Mouse (Mus musculus) midbrain, embryonic 16.5 days (tissue): ENCODE measurements at regions not wholly inside any gene's neighbourhood (a gene's known extent, or its start where the extent isn't known, plus 50 kb on each side); places are given as distances from the start of the nearest gene placed in this dataset.

Source experiments
- ATAC-seq: fragments of 200-750 bp; cut with Nextera tagmentation; 2 replicates; pipeline ENCODE4 v1.8.0; 2017; ENCODE audit warnings: moderate TSS enrichment
- H3K27ac ChIP-seq: fragments of 300-500 bp; sonication (generic); 2 replicates; pipeline ENCODE4 v1.5.1; 2014; ENCODE audit warnings: mild to moderate bottlenecking, low read length, mixed read lengths
- H3K27me3 ChIP-seq: fragments of 300-500 bp; sonication (generic); 2 replicates; pipeline ENCODE4 v1.6.1; 2014; ENCODE audit warnings: low read depth, low read length, mixed read lengths; ENCODE audit not compliant: control insufficient read depth, insufficient read depth
- H3K36me3 ChIP-seq: fragments of 300-500 bp; sonication (generic); 2 replicates; pipeline ENCODE4 v1.6.1; 2014; ENCODE audit warnings: mild to moderate bottlenecking, low read length, moderate library complexity, mixed read lengths; ENCODE audit not compliant: control insufficient read depth, insufficient read depth
- H3K4me1 ChIP-seq: fragments of 300-500 bp; sonication (generic); 2 replicates; pipeline ENCODE4 v1.6.1; 2014; ENCODE audit warnings: mild to moderate bottlenecking, low read length, mixed read lengths; ENCODE audit not compliant: control insufficient read depth, insufficient read depth
- H3K4me2 ChIP-seq: fragments of 300-500 bp; sonication (generic); 2 replicates; pipeline ENCODE4 v1.6.1; 2014; ENCODE audit warnings: mild to moderate bottlenecking, low read length, mixed read lengths
- H3K4me3 ChIP-seq: fragments of 300-500 bp; sonication (generic); 2 replicates; pipeline ENCODE4 v1.5.1; 2014; ENCODE audit warnings: low read depth, mild to moderate bottlenecking, low read length, moderate library complexity, mixed read lengths
- H3K9ac ChIP-seq: fragments of 300-500 bp; sonication (generic); 2 replicates; pipeline ENCODE4 v1.6.1; 2014; ENCODE audit warnings: low read depth, low read length, mixed read lengths
- H3K9me3 ChIP-seq: fragments of 300-500 bp; sonication (generic); replicated peaks from 2 replicates; pipeline ENCODE4 v1.6.1; 2014; ENCODE audit warnings: mild to moderate bottlenecking, low read length, mixed read lengths; ENCODE audit not compliant: control insufficient read depth, poor library complexity, severe bottlenecking
- WGBS: fragments of 180-500 bp; shearing (Covaris S2); extraction: QIAGEN DNeasy Blood & Tissue Kit; methylation state at CpG from one replicate; pipeline ENCODE4 v1.1.7; 2014; 5-methylcytosine and 5-hydroxymethylcytosine counted together

- Histone ChIP-seq H3K9ac (no peak overlapping the region), H3K27ac (no peak overlapping the region), H3K27me3 (no peaks in the 10 kb centered on the region), H3K4me2 (no peak overlapping the region), H3K36me3 (no peaks in the 10 kb centered on the region), H3K9me3 (no peaks in the 10 kb centered on the region; the same call in 1 of the 2 replicates), H3K4me1 (no peaks in the 10 kb centered on the region), H3K4me3 (no peak overlapping the region)
- 90% methylated on average over 5 of the region's 5 CpGs for WGBS
- ATAC-seq = no peak
These were observed 99.7 kb upstream of the Arid5b start for GRCm38 (mm10) chr10:68378212-68378611.

GRCm38 (mm10) chr10:68377479-68377878, 98.9 kb upstream of the Arid5b start:
- Histone ChIP-seq H3K4me2 (no peak overlapping the region), H3K36me3 (no peaks in the 10 kb centered on the region), H3K27me3 (no peaks in the 10 kb centered on the region), H3K9ac (no peak overlapping the region), H3K4me3 (no peak overlapping the region), H3K4me1 (no peaks in the 10 kb centered on the region), H3K9me3 (no peaks in the 10 kb centered on the region; the same call in 1 of the 2 replicates), H3K27ac (no peak overlapping the region)
- 93% methylated on average over 4 of the region's 4 CpGs for WGBS
- ATAC-seq = no peak

GRCm38 (mm10) chr10:68373875-68374274, 95.3 kb upstream of the Arid5b start:
- Histone ChIP-seq H3K9me3 (no peaks in the 10 kb centered on the region), H3K27me3 (no peaks in the 10 kb centered on the region), H3K4me1 (no peaks in the 10 kb centered on the region), H3K27ac (no peak overlapping the region), H3K4me3 (no peak overlapping the region), H3K36me3 (no peaks in the 10 kb centered on the region), H3K4me2 (no peak overlapping the region), H3K9ac (no peak overlapping the region)
- ATAC-seq = no peak
- WGBS = 79% methylated on average over 5 of the region's 5 CpGs

- H3K27ac ChIP-seq = no peak overlapping the region
- 96% methylated on average over 6 of the region's 6 CpGs for WGBS
- no peak for ATAC-seq
- H3K36me3 ChIP-seq = no peaks in the 10 kb centered on the region
- no peaks in the 10 kb centered on the region for H3K4me1 ChIP-seq
- H3K4me3 ChIP-seq = no peak overlapping the region
- no peak overlapping the region for H3K4me2 ChIP-seq
- H3K27me3 ChIP-seq = no peaks in the 10 kb centered on the region
- no peak overlapping the region for H3K9ac ChIP-seq
- H3K9me3 ChIP-seq = no peaks in the 10 kb centered on the region
These were observed 93.2 kb upstream of the Arid5b start for GRCm38 (mm10) chr10:68371785-68372184.

- Histone ChIP-seq H3K27me3 (no peaks in the 10 kb centered on the region), H3K9me3 (no peaks in the 10 kb centered on the region), H3K4me2 (no peak overlapping the region), H3K36me3 (no peaks in the 10 kb centered on the region), H3K27ac (no peak overlapping the region), H3K4me3 (no peak overlapping the region), H3K9ac (no peak overlapping the region), H3K4me1 (no peaks in the 10 kb centered on the region)
- no peak for ATAC-seq
- 90% methylated on average over 8 of the region's 8 CpGs for WGBS
These were observed 92.4 kb upstream of the Arid5b start for GRCm38 (mm10) chr10:68370986-68371385.

GRCm38 (mm10) chr10:68366796-68367195, 88.3 kb upstream of the Arid5b start:
- Histone ChIP-seq H3K36me3 (no peaks in the 10 kb centered on the region), H3K4me3 (no peak overlapping the region), H3K27ac (no peak overlapping the region), H3K27me3 (no peaks in the 10 kb centered on the region), H3K9ac (no peak overlapping the region), H3K4me1 (no peaks in the 10 kb centered on the region), H3K9me3 (no peaks in the 10 kb centered on the region), H3K4me2 (no peak overlapping the region)
- no peak for ATAC-seq
- 93% methylated on average over 3 of the region's 3 CpGs for WGBS

GRCm38 (mm10) chr10:68360765-68361483, 82.4 kb upstream of the Arid5b start:
- no peak overlapping the region for H3K4me3 ChIP-seq
- H3K9me3 ChIP-seq = no peaks in the 10 kb centered on the region
- no peak overlapping the region for H3K27ac ChIP-seq
- ATAC-seq = no peak
- H3K9ac ChIP-seq = no peak overlapping the region
- H3K4me2 ChIP-seq = no peak overlapping the region
- no peaks in the 10 kb centered on the region for H3K27me3 ChIP-seq
- peaks cover 3% of the 10 kb centered on the region; the same call in 1 of the 2 replicates for H3K4me1 ChIP-seq
- WGBS = 87% methylated on average over 6 of the region's 6 CpGs
- H3K36me3 ChIP-seq = no peaks in the 10 kb centered on the region

GRCm38 (mm10) chr10:68359135-68359534, 80.6 kb upstream of the Arid5b start:
- ATAC-seq = no peak
- H3K4me2 ChIP-seq = no peak overlapping the region
- H3K36me3 ChIP-seq = no peaks in the 10 kb centered on the region
- peaks cover 9% of the 10 kb centered on the region; the same call in 1 of the 2 replicates for H3K4me1 ChIP-seq
- H3K9ac ChIP-seq = no peak overlapping the region
- no peaks in the 10 kb centered on the region for H3K27me3 ChIP-seq
- 100% methylated on average over 2 of the region's 2 CpGs for WGBS
- H3K9me3 ChIP-seq = no peaks in the 10 kb centered on the region
- H3K27ac ChIP-seq = no peak overlapping the region
- H3K4me3 ChIP-seq = no peak overlapping the region

GRCm38 (mm10) chr10:68356973-68357372, 78.4 kb upstream of the Arid5b start:
- Histone ChIP-seq H3K9ac (no peak overlapping the region), H3K27me3 (no peaks in the 10 kb centered on the region), H3K4me1 (peaks cover 9% of the 10 kb centered on the region; the same call in 1 of the 2 replicates), H3K27ac (no peak overlapping the region), H3K9me3 (no peaks in the 10 kb centered on the region), H3K4me3 (no peak overlapping the region), H3K36me3 (no peaks in the 10 kb centered on the region), H3K4me2 (no peak overlapping the region)
- WGBS = 75% methylated on average over 6 of the region's 6 CpGs
- no peak for ATAC-seq
